Mouse (Mus musculus): ENCODE measurements around the gene Lancl1. TPM values are rescaled to one million over a fixed set of nuclear protein-coding genes. Genes with fewer than 3 reads are reported as not detected.

Lancl1 gene
- polyA plus RNA-seq, 1 experiment from 2014 or later = 96.6 TPM

DNA sequence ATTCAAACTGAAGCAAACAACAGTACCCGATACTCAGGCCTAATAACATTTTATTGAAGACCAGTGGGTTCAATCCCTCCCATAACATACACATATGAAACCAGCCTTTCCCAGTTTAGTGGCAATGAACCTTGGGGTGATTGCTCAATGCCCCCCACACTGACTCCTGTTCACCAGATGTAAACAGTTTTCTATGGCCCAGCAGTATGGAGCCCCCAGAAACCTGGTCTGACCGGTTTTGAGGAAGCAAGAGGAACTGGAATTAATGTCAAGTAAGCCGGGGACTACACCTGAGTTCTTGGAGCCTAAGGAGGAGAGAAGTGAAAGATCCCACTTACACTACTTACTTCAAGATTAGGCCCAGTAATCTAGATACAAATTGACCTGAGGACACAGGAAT is 38.2 kb downstream of the Lancl1 start:
- Histone ChIP-seq H3K4me1 (ENCODE audit: insufficient read depth) (peaks cover 6% of the 10 kb centered on the region; the same call in 1 of the 2 replicates), H3K4me3 (ENCODE audit: low read depth, low read length) (no peak overlapping the region), H3K36me3 (ENCODE audit: insufficient read depth) (peaks cover 36% of the 10 kb centered on the region), H3K9me3 (ENCODE audit: low read depth, low read length) (no peaks in the 10 kb centered on the region), H3K27me3 (ENCODE audit: insufficient read depth, low read length) (no peaks in the 10 kb centered on the region), H3K4me2 (no peak overlapping the region), H3K9ac (no peak overlapping the region), H3K27ac (ENCODE audit: low read depth) (no peak overlapping the region)
- ATAC-seq (ENCODE audit: insufficient read depth) = peak; percentile 45; the same call in 1 of the 2 replicates
- WGBS = 63% methylated on average over 3 of the region's 3 CpGs
- peak; percentile 39 for DNase-seq
- TF ChIP-seq CTCF (IDR thresholded peaks at IDR 0.05; ENCODE audit: low read depth) = no peak

DNA sequence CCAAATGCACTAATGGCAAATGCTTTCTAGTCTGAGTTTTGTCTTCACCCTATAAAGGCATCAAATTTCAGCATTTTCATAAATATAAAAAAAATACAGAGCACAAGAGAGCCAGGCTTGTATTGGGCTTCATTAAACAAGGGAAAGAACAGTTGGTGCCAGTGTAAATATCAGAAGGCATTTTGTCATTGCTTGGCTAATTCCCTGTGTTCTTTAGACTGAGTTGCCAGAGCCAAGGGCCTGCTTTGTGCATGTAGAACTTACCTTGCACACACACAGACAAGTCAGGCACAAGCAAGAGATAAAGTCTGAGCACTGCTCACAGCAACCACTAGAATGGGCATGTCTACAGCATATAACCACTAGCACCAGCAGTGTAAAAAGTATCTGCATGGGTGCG is 40.1 kb downstream of the Lancl1 start:
- no peak overlapping the region for H3K4me3 ChIP-seq (ENCODE audit: low read depth, low read length)
- DNase-seq (no peak), ATAC-seq (ENCODE audit: insufficient read depth) (no peak)
- H3K4me1 ChIP-seq (ENCODE audit: insufficient read depth) = peaks cover 6% of the 10 kb centered on the region; the same call in 1 of the 2 replicates
- no peak for TF ChIP-seq CTCF (IDR thresholded peaks at IDR 0.05; ENCODE audit: low read depth)
- no peak overlapping the region for H3K9ac ChIP-seq
- 0 out of 2 replicates have a peak overlapping the region, but pooled peaks have one; percentile 6 for H3K27ac ChIP-seq (ENCODE audit: low read depth)
- 92% methylated on average over 1 of the region's 1 CpGs for WGBS
- H3K27me3 ChIP-seq (ENCODE audit: insufficient read depth, low read length) = no peaks in the 10 kb centered on the region
- H3K9me3 ChIP-seq (ENCODE audit: low read depth, low read length) = no peaks in the 10 kb centered on the region
- H3K4me2 ChIP-seq = no peak overlapping the region
- H3K36me3 ChIP-seq (ENCODE audit: insufficient read depth) = peaks cover 18% of the 10 kb centered on the region; the same call in 1 of the 2 replicates

- no peak overlapping the region for H3K9ac ChIP-seq
- TF ChIP-seq CTCF (IDR thresholded peaks at IDR 0.05; ENCODE audit: low read depth) = no peak
- no peaks in the 10 kb centered on the region for H3K27me3 ChIP-seq (ENCODE audit: insufficient read depth, low read length)
- WGBS = 85% methylated on average over 4 of the region's 4 CpGs
- H3K4me2 ChIP-seq = no peak overlapping the region
- no peaks in the 10 kb centered on the region for H3K9me3 ChIP-seq (ENCODE audit: low read depth, low read length)
- no peak overlapping the region for H3K4me3 ChIP-seq (ENCODE audit: low read depth, low read length)
- peaks cover 15% of the 10 kb centered on the region; the same call in 1 of the 2 replicates for H3K36me3 ChIP-seq (ENCODE audit: insufficient read depth)
- DNase-seq (no peak), ATAC-seq (ENCODE audit: insufficient read depth) (no peak)
- no peak overlapping the region for H3K27ac ChIP-seq (ENCODE audit: low read depth)
- peaks cover 5% of the 10 kb centered on the region; the same call in 1 of the 2 replicates for H3K4me1 ChIP-seq (ENCODE audit: insufficient read depth)
Observed at GRCm38 (mm10) chr1:66998188-66998587, 40.5 kb downstream of the Lancl1 start.

DNA sequence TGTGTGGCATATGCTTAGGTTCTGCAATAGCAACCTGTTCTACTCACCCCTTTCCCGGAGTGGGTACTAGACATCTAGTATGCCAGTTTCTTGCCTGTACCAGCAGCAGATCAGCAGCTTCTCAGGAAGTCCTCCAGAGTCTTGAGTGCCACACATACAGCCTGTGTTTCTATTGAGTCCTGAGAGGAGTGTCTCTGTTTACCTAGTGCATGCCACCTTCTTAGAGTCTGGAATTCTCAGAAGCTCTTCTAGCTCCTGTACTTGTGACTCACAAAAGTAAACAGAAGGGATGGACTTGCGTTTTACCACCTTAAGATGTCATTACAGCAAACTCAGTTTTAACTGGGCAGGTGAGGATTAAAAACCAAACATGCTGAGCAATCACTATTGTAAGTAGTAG is 41.9 kb downstream of the Lancl1 start:
- H3K9ac ChIP-seq = no peak overlapping the region
- WGBS = 52% methylated on average over 2 of the region's 2 CpGs
- H3K27me3 ChIP-seq (ENCODE audit: insufficient read depth, low read length) = no peaks in the 10 kb centered on the region
- no peak overlapping the region for H3K27ac ChIP-seq (ENCODE audit: low read depth)
- H3K36me3 ChIP-seq (ENCODE audit: insufficient read depth) = peaks cover 5% of the 10 kb centered on the region; the same call in 1 of the 2 replicates
- H3K4me1 ChIP-seq (ENCODE audit: insufficient read depth) = no peaks in the 10 kb centered on the region
- H3K4me3 ChIP-seq (ENCODE audit: low read depth, low read length) = no peak overlapping the region
- H3K9me3 ChIP-seq (ENCODE audit: low read depth, low read length) = no peaks in the 10 kb centered on the region
- no peak for TF ChIP-seq CTCF (IDR thresholded peaks at IDR 0.05; ENCODE audit: low read depth)
- no peak overlapping the region for H3K4me2 ChIP-seq
- peak; percentile 40 for DNase-seq
- peak; percentile 83 for ATAC-seq (ENCODE audit: insufficient read depth)

DNA sequence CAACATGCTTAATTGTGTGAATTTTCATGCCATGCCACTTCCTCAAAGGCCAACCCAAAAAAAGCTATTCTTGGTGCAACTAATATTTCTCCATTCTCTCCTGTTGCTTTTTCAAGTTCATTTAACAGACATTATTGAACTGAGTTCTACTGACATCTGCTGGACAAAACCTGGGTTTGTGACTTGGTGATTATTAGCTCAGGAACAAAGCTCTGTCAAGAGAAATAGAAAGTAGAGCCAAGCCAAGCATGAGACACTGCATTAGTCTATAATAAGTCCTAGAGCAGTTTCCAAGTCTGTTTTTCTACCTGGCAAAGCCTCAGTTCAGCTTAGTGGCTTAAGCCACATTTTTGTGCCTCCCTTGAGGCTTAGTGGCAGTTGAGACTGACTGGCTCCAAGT is 45.9 kb downstream of the Lancl1 start:
- DNase-seq (peak; percentile 84), ATAC-seq (ENCODE audit: insufficient read depth) (no peak)
- Histone ChIP-seq H3K4me1 (ENCODE audit: insufficient read depth) (no peaks in the 10 kb centered on the region), H3K4me3 (ENCODE audit: low read depth, low read length) (no peak overlapping the region), H3K27me3 (ENCODE audit: insufficient read depth, low read length) (no peaks in the 10 kb centered on the region), H3K36me3 (ENCODE audit: insufficient read depth) (no peaks in the 10 kb centered on the region), H3K27ac (ENCODE audit: low read depth) (no peak overlapping the region), H3K9me3 (ENCODE audit: low read depth, low read length) (no peaks in the 10 kb centered on the region), H3K4me2 (no peak overlapping the region), H3K9ac (no peak overlapping the region)
- TF ChIP-seq CTCF (IDR thresholded peaks at IDR 0.05; ENCODE audit: low read depth) = peak; percentile 59

DNA sequence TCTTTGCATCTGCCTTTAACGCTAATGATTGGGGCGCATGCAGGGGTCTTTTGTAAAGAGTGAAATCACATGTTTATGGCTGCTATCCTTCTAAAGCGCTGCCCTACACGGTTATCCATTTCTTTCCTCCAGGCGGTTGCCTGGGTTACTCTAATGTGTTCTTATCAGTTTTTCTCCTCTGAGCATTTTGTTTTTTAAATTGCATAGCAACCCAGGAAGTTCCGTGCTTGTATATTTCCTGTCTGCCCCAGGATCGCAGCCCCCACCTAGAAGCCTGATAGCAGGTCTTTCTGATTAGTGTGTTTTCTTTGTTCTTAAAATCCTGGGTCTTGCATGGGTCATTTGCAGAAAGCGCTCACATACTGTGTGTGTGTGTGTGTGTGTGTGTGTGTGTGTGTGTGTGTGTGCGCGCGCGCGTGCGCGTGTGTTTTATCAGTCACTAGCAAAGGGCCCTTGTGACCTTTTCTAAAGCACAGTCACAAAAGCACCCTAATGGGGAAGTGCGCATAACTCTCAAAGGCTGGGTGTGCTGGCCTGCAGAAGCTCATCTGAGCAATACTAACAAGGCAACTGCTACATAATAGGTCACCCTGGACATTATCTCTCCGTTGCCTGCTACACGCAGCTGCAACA is 51.0 kb downstream of the Lancl1 start:
- no peaks in the 10 kb centered on the region for H3K36me3 ChIP-seq (ENCODE audit: insufficient read depth)
- 0 out of 2 replicates have a peak, but pooled peaks have one; percentile 11 for ATAC-seq (ENCODE audit: insufficient read depth)
- WGBS = 59% methylated on average over 18 of the region's 18 CpGs
- DNase-seq = no peak
- H3K4me2 ChIP-seq = peak overlapping the region; percentile 1; the same call in 1 of the 2 replicates
- no peaks in the 10 kb centered on the region for H3K9me3 ChIP-seq (ENCODE audit: low read depth, low read length)
- H3K4me1 ChIP-seq (ENCODE audit: insufficient read depth) = no peaks in the 10 kb centered on the region
- H3K27me3 ChIP-seq (ENCODE audit: insufficient read depth, low read length) = no peaks in the 10 kb centered on the region
- H3K9ac ChIP-seq = no peak overlapping the region
- no peak overlapping the region for H3K4me3 ChIP-seq (ENCODE audit: low read depth, low read length)
- no peak overlapping the region for H3K27ac ChIP-seq (ENCODE audit: low read depth)
- no peak for TF ChIP-seq CTCF (IDR thresholded peaks at IDR 0.05; ENCODE audit: low read depth)

- no peak overlapping the region for H3K27ac ChIP-seq (ENCODE audit: low read depth)
- TF ChIP-seq CTCF (IDR thresholded peaks at IDR 0.05; ENCODE audit: low read depth) = no peak
- H3K9me3 ChIP-seq (ENCODE audit: low read depth, low read length) = no peaks in the 10 kb centered on the region
- no peak for ATAC-seq (ENCODE audit: insufficient read depth)
- no peaks in the 10 kb centered on the region for H3K27me3 ChIP-seq (ENCODE audit: insufficient read depth, low read length)
- no peak for DNase-seq
- no peak overlapping the region for H3K9ac ChIP-seq
- no peaks in the 10 kb centered on the region for H3K4me1 ChIP-seq (ENCODE audit: insufficient read depth)
- no peak overlapping the region for H3K4me2 ChIP-seq
- no peak overlapping the region for H3K4me3 ChIP-seq (ENCODE audit: low read depth, low read length)
- WGBS = 70% methylated on average over 4 of the region's 4 CpGs
- no peaks in the 10 kb centered on the region for H3K36me3 ChIP-seq (ENCODE audit: insufficient read depth)
Observed at GRCm38 (mm10) chr1:66985906-66986305, 52.8 kb downstream of the Lancl1 start.

Data from lung, embryonic 14.5 days (tissue).